Comparison of ENCODE assay signal across 28 mouse cellular contexts in genomic region chr5:75407686-75408085, GRCm38 (mm10).
"Had no signal": no experiment of that assay in that cellular context is flagged by ENCODE, and none has a peak within 500 bp of the region (broad histone marks: within the 10 kb centered on the region; RNA-seq: fewer than 3 reads in every experiment).

No protein-coding gene starts in this region.

- H3K4me2 ChIP-seq: heart, embryonic 11.5 days; heart, embryonic 13.5 days; heart, embryonic 15.5 days; hindbrain, embryonic 12.5 days; hindbrain, embryonic 14.5 days; intestine, embryonic 15.5 days; liver, embryonic 11.5 days; liver, embryonic 13.5 days; liver, embryonic 15.5 days had no signal

- H3K27me3 ChIP-seq: heart, embryonic 15.5 days; hindbrain, embryonic 12.5 days; intestine, embryonic 15.5 days; liver, embryonic 13.5 days; liver, embryonic 15.5 days had no signal

- DNase-seq: gastrocnemius, adult 2 months; gastrocnemius, postnatal 10 days; gastrocnemius, postnatal 25 days; heart, adult 2 months; heart, postnatal 4 days; kidney, adult 18-20 months; kidney, adult 8-10 months; kidney, postnatal 10 days; kidney, postnatal 25 days; kidney, postnatal 4 days; left cerebral cortex, postnatal 4 days; liver; liver, embryonic 13.5 days; liver, postnatal 0 days had no signal

- H3K36me3 ChIP-seq: heart, embryonic 13.5 days; heart, embryonic 15.5 days; hindbrain, embryonic 10.5 days; hindbrain, embryonic 12.5 days; intestine, embryonic 15.5 days; liver, embryonic 13.5 days; liver, embryonic 15.5 days had no signal

- H3K9ac ChIP-seq: heart, embryonic 13.5 days; heart, embryonic 15.5 days; hindbrain, embryonic 12.5 days; hindbrain, embryonic 14.5 days; intestine, embryonic 15.5 days; liver, embryonic 13.5 days; liver, embryonic 15.5 days; liver, postnatal 0 days had no signal

- ATAC-seq: hindbrain, embryonic 16.5 days; inflammation-experienced regulatory T-cells, adult 6 months; intestine, embryonic 15.5 days; intestine, postnatal 0 days; liver, postnatal 0 days had no signal

- H3K27ac ChIP-seq: gastrocnemius, adult 2 months; heart, adult 2 months; heart, embryonic 13.5 days; heart, embryonic 15.5 days; hindbrain, embryonic 10.5 days; hindbrain, embryonic 12.5 days; hindbrain, embryonic 14.5 days; intestine, embryonic 15.5 days; layer of hippocampus, adult 2 months; left cerebral cortex, adult 2 months; liver, embryonic 13.5 days; liver, embryonic 15.5 days had no signal

- H3K9me3 ChIP-seq: heart, embryonic 13.5 days; heart, embryonic 15.5 days; hindbrain, embryonic 10.5 days; hindbrain, embryonic 12.5 days; intestine, embryonic 15.5 days; liver, embryonic 13.5 days; liver, embryonic 15.5 days had no signal

- H3K4me1 ChIP-seq: heart, embryonic 15.5 days; intestine, embryonic 15.5 days; liver, embryonic 15.5 days had no signal

- H3K4me3 ChIP-seq: gastrocnemius, adult 2 months; heart, adult 2 months; heart, embryonic 13.5 days; heart, embryonic 15.5 days; hindbrain, embryonic 10.5 days; hindbrain, embryonic 12.5 days; intestine, embryonic 15.5 days; layer of hippocampus, adult 2 months; left cerebral cortex, adult 2 months; liver, embryonic 13.5 days; liver, embryonic 15.5 days had no signal
